Mouse (Mus musculus) bone marrow macrophage, adult 2 months (primary cell): ENCODE data around the gene Ppme1. TPM values are rescaled to one million over a fixed set of nuclear protein-coding genes. Genes with fewer than 3 reads are reported as not detected.

ENCODE experiments used
- H3K27ac ChIP-seq: 2 replicates; pipeline ENCODE4 v1.5.1; 2012; ENCODE audit warnings: low read depth, low read length; ENCODE audit not compliant: insufficient read depth
- H3K4me1 ChIP-seq: 2 replicates; pipeline ENCODE4 v1.6.1; 2012; ENCODE audit warnings: low read length; ENCODE audit not compliant: control insufficient read depth, insufficient read depth
- H3K4me3 ChIP-seq: 2 replicates; pipeline ENCODE4 v1.5.1; 2012; ENCODE audit warnings: mild to moderate bottlenecking, low read length, moderate library complexity; ENCODE audit not compliant: insufficient read depth
- CTCF ChIP-seq: IDR thresholded peaks from 2 replicates; pipeline ENCODE4 v1.5.1; 2012; ENCODE audit warnings: low read depth, mild to moderate bottlenecking, low read length, moderate library complexity
- POLR2A ChIP-seq: IDR thresholded peaks from 2 replicates; pipeline ENCODE4 v1.6.1; 2012; ENCODE audit warnings: mild to moderate bottlenecking, low read depth, low read length, borderline replicate concordance
- polyA plus RNA-seq: library from polyadenylated mRNA; stranded (reverse); fragments of >200 nt; gene quantifications from 2 replicates; pipeline ENCODE4 v1.2.4, GENCODE M21; 2012; ENCODE audit not compliant: missing spikeins, insufficient read depth, insufficient read length

Gene Ppme1
- polyA plus RNA-seq, 1 experiment = 23.6 TPM

- H3K27ac ChIP-seq = no peak within 1 kb of the TSS
- peak within 1 kb of the TSS; percentile 27 for H3K4me3 ChIP-seq
- TF ChIP-seq CTCF = no peak
- TF ChIP-seq POLR2A = no peak
- H3K4me1 ChIP-seq = no peaks in the 10 kb centered on the region
Measured at GRCm38 (mm10) chr7:100285383-100285782, 86.7 kb downstream of the Ppme1 start, which contains the start of gene P4ha3. P4ha3 (plus strand) TSS chr7:100285520.

DNA sequence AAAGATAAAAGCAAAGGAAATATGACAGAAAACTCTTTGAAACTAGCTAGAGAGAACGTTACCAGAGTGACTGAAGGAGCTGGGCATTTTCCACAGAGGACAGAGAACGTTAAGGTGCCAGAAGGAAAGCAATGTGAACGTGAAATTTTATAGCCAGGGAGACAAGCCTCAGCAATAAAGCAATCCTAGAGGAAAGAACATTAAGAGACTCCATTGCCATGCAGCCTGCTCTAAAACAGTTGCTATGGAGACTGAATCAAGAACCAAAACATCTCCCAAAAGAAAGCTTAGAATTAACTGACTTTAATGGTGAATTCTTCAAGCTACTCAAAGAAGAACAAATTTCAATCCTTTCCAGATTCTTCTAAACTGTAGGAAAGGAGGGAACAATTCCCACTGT is 88.8 kb downstream of the Ppme1 start:
- TF ChIP-seq POLR2A (no peak), CTCF (no peak)
- no peak overlapping the region for H3K4me3 ChIP-seq
- no peaks in the 10 kb centered on the region for H3K4me1 ChIP-seq
- no peak overlapping the region for H3K27ac ChIP-seq

DNA sequence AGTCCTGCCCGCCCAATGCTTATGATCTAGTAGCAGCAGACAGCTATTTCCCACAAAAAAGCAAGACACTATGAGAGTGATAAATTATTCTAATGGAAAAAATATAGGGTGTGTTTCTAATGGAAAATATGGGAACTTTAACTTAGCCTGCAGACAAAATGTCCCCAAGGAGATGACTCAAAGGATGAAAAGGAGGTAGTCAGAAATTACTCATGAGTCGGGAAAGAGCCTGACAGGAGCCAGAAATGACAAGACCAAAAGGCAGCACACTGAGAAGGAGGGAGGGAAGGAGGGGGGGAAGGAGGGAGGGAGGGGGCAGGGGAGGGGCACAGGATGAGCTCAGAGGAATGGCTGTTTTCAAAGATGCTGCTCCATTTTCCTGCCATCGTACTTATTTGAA is 90.5 kb downstream of the Ppme1 start:
- TF ChIP-seq CTCF = no peak
- TF ChIP-seq POLR2A = no peak
- Histone ChIP-seq H3K4me1 (no peaks in the 10 kb centered on the region), H3K4me3 (no peak overlapping the region), H3K27ac (no peak overlapping the region)

- Histone ChIP-seq H3K27ac (no peak overlapping the region), H3K4me1 (no peaks in the 10 kb centered on the region), H3K4me3 (no peak overlapping the region)
- TF ChIP-seq POLR2A (no peak), CTCF (no peak)
Measured at GRCm38 (mm10) chr7:100279803-100280202, 92.3 kb downstream of the Ppme1 start.

Other genes with a start within 250 kb of the Ppme1 start
- gene Lipt2, start 213.0 kb downstream of the Ppme1 start, polyA plus RNA-seq = 2.4 and 4.2 TPM in 2 replicates
- 1.7 and 5.0 TPM in 2 replicates for gene Kcne3, start 195.8 kb downstream of the Ppme1 start, polyA plus RNA-seq
- 14.1 and 14.4 TPM in 2 replicates for gene Pgm2l1, start 144.9 kb downstream of the Ppme1 start, polyA plus RNA-seq
- gene P4ha3, start 86.8 kb downstream of the Ppme1 start, polyA plus RNA-seq = 0.29 TPM in 1 of 2 replicates, not detected in the other
- 20.9 and 21.6 TPM in 2 replicates for gene C2cd3, start 74 bp downstream of the Ppme1 start, polyA plus RNA-seq
- gene Ucp3, start 100.7 kb upstream of the Ppme1 start, polyA plus RNA-seq = not detected in 2 replicates
- 1,592 and 1,654 TPM in 2 replicates for gene Ucp2, start 121.0 kb upstream of the Ppme1 start, polyA plus RNA-seq
- gene Dnajb13, start 142.7 kb upstream of the Ppme1 start, polyA plus RNA-seq = 0.63 and 1.5 TPM in 2 replicates
- gene Coa4, start 164.8 kb upstream of the Ppme1 start, polyA plus RNA-seq = 25.9 and 29.7 TPM in 2 replicates
- gene Rab6a, start 235.1 kb upstream of the Ppme1 start, polyA plus RNA-seq = 71.7 and 74.1 TPM in 2 replicates
- gene Mrpl48, start 236.0 kb upstream of the Ppme1 start, polyA plus RNA-seq = 59.3 and 60.3 TPM in 2 replicates